Mouse (Mus musculus) neural tube, embryonic 12.5 days (tissue): ENCODE data around the gene Tuba1b. TPM values are rescaled to one million over a fixed set of nuclear protein-coding genes. Genes with fewer than 3 reads are reported as not detected.

Experiments used
- ATAC-seq: fragments of 200-750 bp; cut with Nextera tagmentation; 2 replicates; pipeline ENCODE4 v1.8.0; 2017; ENCODE audit warnings: low read depth, mild to moderate bottlenecking, moderate TSS enrichment, moderate library complexity; ENCODE audit not compliant: low FRiP score
- H3K27ac ChIP-seq: fragments of 300-500 bp; sonication (generic); 2 replicates; pipeline ENCODE4 v1.5.1; 2016
- H3K27me3 ChIP-seq: fragments of 300-500 bp; sonication (generic); replicated peaks from 2 replicates; pipeline ENCODE4 v1.6.1; 2016; ENCODE audit warnings: mild to moderate bottlenecking
- H3K36me3 ChIP-seq: fragments of 300-500 bp; sonication (generic); 2 replicates; pipeline ENCODE4 v1.6.1; 2016; ENCODE audit warnings: mild to moderate bottlenecking
- H3K4me1 ChIP-seq: fragments of 300-500 bp; sonication (generic); 2 replicates; pipeline ENCODE4 v1.6.1; 2016
- H3K4me2 ChIP-seq: fragments of 300-500 bp; sonication (generic); replicated peaks from 2 replicates; pipeline ENCODE4 v1.6.1; 2016; ENCODE audit warnings: mild to moderate bottlenecking
- H3K4me3 ChIP-seq: fragments of 300-500 bp; sonication (generic); 2 replicates; pipeline ENCODE4 v1.5.1; 2016
- H3K9ac ChIP-seq: fragments of 300-500 bp; sonication (generic); 2 replicates; pipeline ENCODE4 v1.6.1; 2016; ENCODE audit warnings: mild to moderate bottlenecking
- H3K9me3 ChIP-seq: fragments of 300-500 bp; sonication (generic); 2 replicates; pipeline ENCODE4 v1.6.1; 2016; ENCODE audit warnings: mild to moderate bottlenecking
- WGBS: fragments of 180-500 bp; shearing (Covaris S2); methylation state at CpG from one replicate; pipeline ENCODE4 v1.1.7; 2016; 5-methylcytosine and 5-hydroxymethylcytosine counted together
- polyA plus RNA-seq: library from polyadenylated mRNA; unstranded; fragments of >200 nt; fragmentation: Nextera tagmentation; extraction: Ambion mirVana; gene quantifications from 2 replicates; pipeline ENCODE4 v1.2.1, GENCODE M21; 2016

Tuba1b gene
- polyA plus RNA-seq, 1 experiment from 2014 or later, result 1,299 TPM

- Histone ChIP-seq H3K36me3 (no peaks in the 10 kb centered on the region), H3K9ac (peak overlapping the region; percentile 43), H3K4me1 (peaks cover 49% of the 10 kb centered on the region), H3K9me3 (no peaks in the 10 kb centered on the region), H3K4me2 (peak overlapping the region; percentile 51), H3K4me3 (no peak overlapping the region), H3K27me3 (no peaks in the 10 kb centered on the region), H3K27ac (peak overlapping the region; percentile 96)
- 9% methylated on average over 16 of the region's 16 CpGs for WGBS
- ATAC-seq, result no peak
Observed at GRCm38 (mm10) chr15:98969372-98970101, 35.2 kb upstream of the Tuba1b start.

- H3K4me3 ChIP-seq, result no peak overlapping the region
- peak overlapping the region; percentile 51 for H3K4me2 ChIP-seq
- 5% methylated on average over 12 of the region's 12 CpGs for WGBS
- no peaks in the 10 kb centered on the region for H3K9me3 ChIP-seq
- no peaks in the 10 kb centered on the region for H3K36me3 ChIP-seq
- H3K4me1 ChIP-seq, result peaks cover 49% of the 10 kb centered on the region
- peak; percentile 86 for ATAC-seq
- H3K27me3 ChIP-seq, result no peaks in the 10 kb centered on the region
- H3K27ac ChIP-seq, result peak overlapping the region; percentile 96
- peak overlapping the region; percentile 43 for H3K9ac ChIP-seq
Observed at GRCm38 (mm10) chr15:98968701-98969371, 34.5 kb upstream of the Tuba1b start.

- no peak for ATAC-seq
- Histone ChIP-seq H3K27me3 (no peaks in the 10 kb centered on the region), H3K4me1 (peaks cover 10% of the 10 kb centered on the region), H3K27ac (no peak overlapping the region), H3K4me2 (no peak overlapping the region), H3K9ac (no peak overlapping the region), H3K4me3 (no peak overlapping the region), H3K9me3 (no peaks in the 10 kb centered on the region), H3K36me3 (no peaks in the 10 kb centered on the region)
- 81% methylated on average over 3 of the region's 3 CpGs for WGBS
Observed at GRCm38 (mm10) chr15:98959531-98959930, 25.2 kb upstream of the Tuba1b start.

- no peaks in the 10 kb centered on the region for H3K36me3 ChIP-seq
- no peaks in the 10 kb centered on the region for H3K9me3 ChIP-seq
- H3K4me1 ChIP-seq, result peaks cover 10% of the 10 kb centered on the region
- no peaks in the 10 kb centered on the region for H3K27me3 ChIP-seq
- H3K4me2 ChIP-seq, result no peak overlapping the region
- H3K27ac ChIP-seq, result no peak overlapping the region
- ATAC-seq, result no peak
- no peak overlapping the region for H3K9ac ChIP-seq
- no peak overlapping the region for H3K4me3 ChIP-seq
- 81% methylated on average over 4 of the region's 4 CpGs for WGBS
Observed at GRCm38 (mm10) chr15:98958901-98959420, 24.6 kb upstream of the Tuba1b start.

DNA sequence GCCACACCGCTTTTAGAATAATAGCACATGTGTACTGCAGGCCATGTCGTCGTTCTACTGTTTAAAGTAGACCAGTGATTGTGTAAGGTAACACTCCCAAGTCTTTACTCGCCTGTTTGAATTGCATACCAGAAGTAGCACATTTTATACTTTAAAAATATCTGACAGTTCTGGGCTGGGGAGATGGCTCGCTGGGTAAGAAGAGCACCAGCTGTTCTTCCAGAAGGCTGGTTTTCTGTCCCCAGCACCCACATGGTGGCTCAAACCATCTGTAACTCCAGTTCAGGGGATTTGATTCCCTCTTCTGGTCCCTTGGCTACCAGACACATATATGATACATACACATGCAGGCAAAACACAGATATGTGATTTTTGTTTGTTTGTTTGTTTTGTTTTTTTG, 23.1 kb upstream of the Tuba1b start:
- H3K4me3 ChIP-seq, result no peak overlapping the region
- no peaks in the 10 kb centered on the region for H3K9me3 ChIP-seq
- WGBS, result 87% methylated on average over 5 of the region's 5 CpGs
- ATAC-seq, result no peak
- H3K27me3 ChIP-seq, result no peaks in the 10 kb centered on the region
- H3K9ac ChIP-seq, result no peak overlapping the region
- H3K36me3 ChIP-seq, result no peaks in the 10 kb centered on the region
- no peak overlapping the region for H3K4me2 ChIP-seq
- peaks cover 10% of the 10 kb centered on the region for H3K4me1 ChIP-seq
- H3K27ac ChIP-seq, result no peak overlapping the region

DNA sequence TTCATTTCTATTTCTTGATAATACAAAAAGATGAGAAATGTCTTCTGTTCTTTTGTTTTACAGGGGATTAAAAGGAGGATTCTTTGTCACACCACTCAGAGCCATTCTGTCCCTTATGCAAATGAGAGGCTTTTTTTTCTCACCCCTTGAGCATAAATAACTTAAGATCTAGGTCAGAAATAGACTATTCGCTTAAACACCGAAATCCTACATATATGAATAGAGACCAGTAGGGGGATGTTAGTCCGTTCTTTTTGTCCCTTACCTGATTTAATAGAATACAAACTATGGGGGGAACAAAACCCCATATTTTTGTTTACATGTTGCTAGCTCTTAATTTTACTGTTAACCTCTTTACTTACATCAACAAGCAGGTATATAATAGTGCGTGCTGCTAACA, 21.6 kb upstream of the Tuba1b start:
- Histone ChIP-seq H3K4me1 (peaks cover 10% of the 10 kb centered on the region), H3K4me2 (peak overlapping the region; percentile 60), H3K9ac (peak overlapping the region; percentile 22; the same call in 1 of the 2 replicates), H3K27me3 (no peaks in the 10 kb centered on the region), H3K27ac (no peak overlapping the region), H3K36me3 (peaks cover 2% of the 10 kb centered on the region; the same call in 1 of the 2 replicates), H3K4me3 (no peak overlapping the region), H3K9me3 (no peaks in the 10 kb centered on the region)
- no peak for ATAC-seq
- 71% methylated on average over 4 of the region's 4 CpGs for WGBS

- 54% methylated on average over 4 of the region's 4 CpGs for WGBS
- no peak for ATAC-seq
- H3K27ac ChIP-seq, result peak overlapping the region; percentile 96
- no peaks in the 10 kb centered on the region for H3K9me3 ChIP-seq
- peak overlapping the region; percentile 68 for H3K9ac ChIP-seq
- H3K4me1 ChIP-seq, result peaks cover 10% of the 10 kb centered on the region
- H3K4me2 ChIP-seq, result peak overlapping the region; percentile 60
- peaks cover 4% of the 10 kb centered on the region; the same call in 1 of the 2 replicates for H3K36me3 ChIP-seq
- no peaks in the 10 kb centered on the region for H3K27me3 ChIP-seq
- H3K4me3 ChIP-seq, result peak overlapping the region; percentile 31; the same call in 1 of the 2 replicates
Observed at GRCm38 (mm10) chr15:98955324-98955723, 21.0 kb upstream of the Tuba1b start.

GRCm38 (mm10) chr15:98954425-98955253, 20.3 kb upstream of the Tuba1b start:
- Histone ChIP-seq H3K9me3 (no peaks in the 10 kb centered on the region), H3K4me1 (peaks cover 10% of the 10 kb centered on the region), H3K9ac (peak overlapping the region; percentile 68), H3K4me3 (peak overlapping the region; percentile 31), H3K4me2 (peak overlapping the region; percentile 60), H3K27me3 (no peaks in the 10 kb centered on the region), H3K36me3 (peaks cover 7% of the 10 kb centered on the region), H3K27ac (peak overlapping the region; percentile 96)
- peak; percentile 33; the same call in 1 of the 2 replicates for ATAC-seq
- 5% methylated on average over 14 of the region's 14 CpGs for WGBS

DNA sequence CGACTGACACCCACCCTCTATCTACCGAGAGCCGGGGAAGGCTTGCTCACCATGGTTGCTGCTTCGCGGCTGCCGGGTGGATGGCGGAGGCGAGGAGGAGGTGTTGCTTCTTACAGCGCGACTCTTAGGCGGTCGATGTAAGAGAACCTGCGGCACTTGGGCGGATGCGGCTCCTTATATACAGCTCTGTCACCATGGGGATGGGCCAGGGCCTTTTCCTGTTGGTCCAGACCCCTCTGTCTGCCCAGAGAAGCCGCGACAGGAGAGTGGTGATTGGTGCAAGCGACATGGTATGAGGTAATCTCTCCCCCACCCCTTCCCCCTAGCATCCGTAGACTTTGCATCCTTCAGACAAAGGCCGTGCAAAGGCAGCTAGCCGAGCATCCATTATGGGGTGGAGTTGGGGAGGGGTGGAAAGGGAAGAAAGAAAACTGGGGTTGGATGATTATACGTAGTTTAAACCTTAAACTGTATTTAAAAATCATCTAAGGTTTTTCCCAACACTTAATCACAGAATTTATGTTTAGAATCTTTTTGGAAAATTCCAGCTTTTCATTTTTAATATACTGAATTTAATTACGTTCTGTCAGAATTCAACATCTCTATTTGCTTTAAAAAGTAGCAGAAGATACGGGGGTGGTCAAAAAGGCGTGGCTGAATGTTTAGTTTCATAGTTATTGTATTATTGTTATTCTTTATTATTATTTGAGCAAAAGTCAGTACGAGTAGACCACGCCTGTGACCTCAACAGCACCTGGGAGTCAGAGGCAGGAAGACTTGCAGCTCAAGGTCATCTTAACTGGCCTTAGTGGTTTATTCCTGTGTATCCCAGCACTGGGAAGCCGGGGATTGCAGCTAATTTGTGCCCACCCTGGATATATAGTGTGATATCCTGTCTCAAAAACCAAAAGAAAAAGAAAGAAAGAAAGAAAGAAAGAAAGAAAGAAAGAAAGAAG, 19.3 kb upstream of the Tuba1b start, which contains the start of the genes Gm49450 and Tuba1a:
Gm49450 (minus strand) TSS at position 151 of the 956 bp plus-strand sequence.
Tuba1a (minus strand) TSS at position 303 of the 956 bp plus-strand sequence.
- H3K9ac ChIP-seq, result peak within 1 kb of the TSS; percentile 100
- 2% methylated on average over 28 of the region's 28 CpGs for WGBS
- H3K4me1 ChIP-seq, result peaks cover 10% of the 10 kb centered on the region
- peak within 1 kb of the TSS; percentile 91 for H3K4me3 ChIP-seq
- no peaks in the 10 kb centered on the region for H3K27me3 ChIP-seq
- H3K36me3 ChIP-seq, result peaks cover 13% of the 10 kb centered on the region
- ATAC-seq, result peak; percentile 97
- no peaks in the 10 kb centered on the region for H3K9me3 ChIP-seq
- H3K4me2 ChIP-seq, result peak within 1 kb of the TSS; percentile 60
- peak within 1 kb of the TSS; percentile 100 for H3K27ac ChIP-seq

- Histone ChIP-seq H3K9me3 (no peaks in the 10 kb centered on the region), H3K9ac (peak overlapping the region; percentile 100), H3K27ac (peak overlapping the region; percentile 100), H3K27me3 (no peaks in the 10 kb centered on the region), H3K4me2 (peak overlapping the region; percentile 60), H3K4me3 (peak overlapping the region; percentile 91), H3K36me3 (peaks cover 13% of the 10 kb centered on the region), H3K4me1 (peaks cover 10% of the 10 kb centered on the region)
- WGBS, result under 1% methylated on average over 41 of the region's 41 CpGs
- ATAC-seq, result peak; percentile 64
Observed at GRCm38 (mm10) chr15:98952751-98953400, 18.5 kb upstream of the Tuba1b start.
